Mouse (Mus musculus) macrophage (primary cell): ENCODE results near the gene Trpm5. TPM values are rescaled to one million over a fixed set of nuclear protein-coding genes. Genes with fewer than 3 reads are reported as not detected.

Experiments
- H3K27ac ChIP-seq: fragments of 350-480 bp; formaldehyde crosslinking; 2 replicates; pipeline ENCODE4 v1.9.0; 2021
- H3K36me3 ChIP-seq: fragments of 350-480 bp; formaldehyde crosslinking; 2 replicates; pipeline ENCODE4 v1.9.0; 2021; ENCODE audit errors: inconsistent target
- H3K4me3 ChIP-seq: fragments of 350-480 bp; formaldehyde crosslinking; 2 replicates; pipeline ENCODE4 v1.9.0; 2021; ENCODE audit errors: inconsistent target
- H3K79me2 ChIP-seq: fragments of 350-480 bp; formaldehyde crosslinking; 2 replicates; pipeline ENCODE4 v1.9.0; 2021; ENCODE audit errors: inconsistent target
- WGBS: methylation state at CpG from one replicate; pipeline ENCODE4 v1.1.7; 2026; ENCODE audit warnings: inconsistent platforms; ENCODE audit not compliant: missing documents; 5-methylcytosine and 5-hydroxymethylcytosine counted together
- polyA plus RNA-seq: library from polyadenylated mRNA; stranded (reverse); fragments of 250-400 nt; gene quantifications from 3 replicates; pipeline ENCODE4 v1.2.4, GENCODE M21; 2018; ENCODE audit warnings: inconsistent platforms
- total RNA-seq, 78 experiments: library from RNA; depleted of rRNA; stranded (reverse); fragments of 250-400 nt; gene quantifications; 1 replicate in 9 of 78; 2 replicates in 24 of 78; 3 replicates in 43 of 78; 4 replicates in 2 of 78; pipeline ENCODE4 v1.2.4; 2018; ENCODE audit warnings: inconsistent platforms in 56 of 78

The Trpm5 gene
- under 1 TPM in 1 of 26 experiments, not detected in 25; 0.35 TPM for total RNA-seq (2018; cell fraction: chromatin; rRNA removed)
- not detected for total RNA-seq (2018; cell fraction: cytosol; rRNA removed)
- total RNA-seq (2018; cell fraction: nucleus; rRNA removed), result not detected
- not detected in 3 replicates for polyA plus RNA-seq

DNA sequence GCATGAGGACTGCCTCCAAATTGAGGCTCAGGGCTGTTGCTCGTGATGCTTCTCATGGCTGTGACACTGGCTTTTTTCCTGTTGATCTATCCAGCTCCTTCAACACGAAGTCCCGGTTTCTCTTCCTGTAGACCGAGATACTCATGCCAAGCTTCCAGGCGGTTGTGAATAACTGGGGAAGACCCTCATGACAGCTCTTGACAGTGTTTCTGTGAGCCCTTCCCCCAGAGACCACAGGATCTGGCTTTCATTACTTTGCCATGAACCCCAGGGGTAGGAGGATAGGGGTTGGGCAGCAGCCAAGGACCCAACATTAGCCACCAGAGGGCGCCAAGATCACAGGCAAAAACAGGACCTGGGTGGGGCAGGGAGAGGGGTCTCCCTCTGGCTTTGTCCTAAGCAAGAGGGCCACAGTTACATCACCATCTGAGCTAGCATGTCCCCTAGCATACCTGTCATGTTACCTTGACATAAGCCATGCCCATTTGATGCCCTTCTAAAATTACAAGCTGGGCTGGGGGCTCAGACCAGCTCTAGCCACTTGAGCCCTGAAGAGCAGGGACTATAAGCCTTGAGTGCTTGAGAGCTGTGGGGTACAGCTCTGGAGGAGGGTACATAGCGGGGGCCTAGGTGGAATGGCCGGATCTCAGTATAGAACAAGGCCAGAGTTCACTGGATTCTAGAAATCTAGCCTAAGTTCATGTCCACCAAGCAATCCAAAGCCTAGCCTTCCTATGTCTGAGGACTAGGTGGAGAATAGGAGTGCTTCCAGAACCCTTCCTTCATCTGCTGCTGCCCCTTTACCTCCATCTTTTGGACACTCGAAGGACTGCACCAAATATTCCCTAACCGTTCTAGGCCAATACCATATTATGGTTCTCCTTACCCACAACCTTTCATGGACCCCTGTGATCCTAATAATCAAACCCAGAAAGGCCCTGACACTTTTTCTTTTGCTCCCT, at the start of gene Trpm5:
TSS of gene Trpm5 (minus strand) at position 51 of the 962 bp plus-strand sequence.
- no peaks in the 10 kb centered on the region for H3K36me3 ChIP-seq
- no peak within 1 kb of the TSS for H3K4me3 ChIP-seq
- H3K27ac ChIP-seq, result no peak within 1 kb of the TSS
- H3K79me2 ChIP-seq, result no peaks in the 10 kb centered on the region
- WGBS, result 64% methylated on average over 10 of the region's 10 CpGs

DNA sequence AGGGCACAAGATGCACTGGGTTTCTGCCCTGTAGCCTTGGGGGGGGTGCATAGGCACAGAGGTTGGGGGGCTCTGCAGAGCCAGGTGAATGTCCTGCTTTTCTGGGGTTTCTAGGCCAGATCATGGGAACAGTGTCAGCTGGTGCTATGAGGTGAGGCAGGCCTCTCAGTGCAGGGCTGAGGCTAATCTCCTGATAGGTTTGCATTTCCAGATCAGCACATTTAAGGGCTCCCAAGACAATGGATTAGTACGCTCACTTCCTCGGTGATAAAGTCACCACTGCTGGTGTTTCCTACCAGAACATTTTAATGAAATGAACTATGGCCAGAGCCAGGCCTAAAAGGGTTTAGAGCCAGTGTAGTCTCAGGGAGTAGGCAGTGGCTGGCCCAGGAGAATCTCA, 48.2 kb upstream of the Trpm5 start:
- WGBS, result 100% methylated on average over 2 of the region's 2 CpGs
- H3K36me3 ChIP-seq, result no peaks in the 10 kb centered on the region
- H3K79me2 ChIP-seq, result no peaks in the 10 kb centered on the region
- no peak overlapping the region for H3K4me3 ChIP-seq
- H3K27ac ChIP-seq, result no peak overlapping the region

DNA sequence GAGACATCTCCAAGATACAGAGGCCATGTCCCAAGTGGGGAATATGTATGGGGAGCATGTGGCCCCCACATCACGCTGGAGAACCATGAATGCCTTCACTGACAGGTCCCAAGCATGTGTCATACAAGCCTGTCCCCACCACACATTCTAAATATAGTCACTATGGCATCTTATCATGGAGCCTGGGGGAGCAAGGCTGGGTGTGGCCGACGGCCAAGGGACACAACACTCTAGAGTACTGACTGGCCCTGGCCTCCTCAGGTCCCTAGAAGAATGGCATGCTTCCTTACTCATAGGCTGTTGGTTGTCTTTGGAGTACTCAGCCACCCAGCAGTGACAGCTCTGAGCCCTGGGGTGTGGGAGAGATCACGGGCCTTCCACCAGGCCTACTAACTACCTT, 45.5 kb upstream of the Trpm5 start:
- 85% methylated on average over 4 of the region's 4 CpGs for WGBS
- Histone ChIP-seq H3K27ac (no peak overlapping the region), H3K4me3 (no peak overlapping the region), H3K36me3 (no peaks in the 10 kb centered on the region), H3K79me2 (no peaks in the 10 kb centered on the region)

DNA sequence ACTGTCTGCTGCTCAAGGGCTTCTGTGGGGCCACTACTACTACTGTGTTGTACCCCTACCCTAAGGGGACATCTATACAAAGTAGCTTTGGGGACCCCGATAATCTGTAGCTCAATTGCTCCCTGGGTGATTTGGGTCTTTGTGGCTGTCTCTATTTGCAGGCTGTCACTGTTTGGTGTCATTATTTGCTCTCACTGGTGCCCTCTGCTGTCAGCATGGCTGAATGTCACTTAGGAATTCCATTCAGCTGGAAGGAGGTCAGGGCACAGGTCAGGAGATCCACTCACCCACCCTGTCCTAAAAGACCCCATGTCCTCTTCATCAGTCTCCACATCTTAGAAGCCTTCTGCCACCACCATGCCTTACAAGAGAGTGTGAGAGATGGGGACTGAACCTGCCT, 44.3 kb upstream of the Trpm5 start:
- Histone ChIP-seq H3K79me2 (no peaks in the 10 kb centered on the region), H3K36me3 (no peaks in the 10 kb centered on the region), H3K27ac (no peak overlapping the region), H3K4me3 (no peak overlapping the region)
- 38% methylated on average over 1 of the region's 1 CpGs for WGBS

DNA sequence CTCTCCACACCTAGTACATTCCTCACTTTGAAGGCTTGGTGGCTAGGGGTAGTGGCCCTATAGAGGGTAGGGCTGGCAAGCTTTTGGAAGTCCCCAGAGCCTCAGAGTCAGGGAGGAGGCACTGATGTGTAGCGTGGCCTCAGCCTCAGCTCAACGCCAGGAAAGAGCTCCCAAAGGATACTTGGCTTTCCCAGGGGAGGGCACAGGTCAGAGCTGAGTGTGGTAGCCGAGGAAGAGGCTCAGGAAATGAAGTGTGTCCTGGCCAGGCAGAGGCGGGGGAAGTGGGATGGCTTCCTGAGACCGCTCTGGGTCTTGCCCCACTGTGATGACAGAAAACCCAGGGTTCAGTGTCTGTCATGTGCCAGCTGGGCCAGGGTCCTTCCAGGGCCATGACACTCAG, 42.1 kb upstream of the Trpm5 start:
- no peak overlapping the region for H3K27ac ChIP-seq
- no peaks in the 10 kb centered on the region for H3K36me3 ChIP-seq
- WGBS, result 81% methylated on average over 5 of the region's 5 CpGs
- no peak overlapping the region for H3K4me3 ChIP-seq
- H3K79me2 ChIP-seq, result no peaks in the 10 kb centered on the region

DNA sequence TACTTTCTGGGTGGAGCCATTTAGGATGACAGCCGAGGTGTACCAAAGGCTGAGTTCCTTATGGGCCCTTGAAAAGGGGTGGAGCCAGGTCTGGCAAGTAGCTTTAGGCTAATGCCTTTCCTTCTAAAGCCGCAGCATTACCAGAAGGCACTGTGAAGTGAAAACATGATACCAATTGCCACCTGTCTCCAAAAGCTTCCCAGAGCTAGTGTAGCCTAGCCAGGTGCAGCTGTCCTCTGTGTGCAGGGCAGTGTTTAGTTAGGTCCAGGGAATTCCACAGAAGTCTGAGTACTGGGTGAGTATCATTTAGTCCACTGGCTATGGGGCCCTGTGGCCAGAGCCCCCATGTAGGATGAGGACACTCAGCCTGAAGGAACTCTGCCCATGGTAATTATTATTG, 41.7 kb upstream of the Trpm5 start:
- Histone ChIP-seq H3K36me3 (no peaks in the 10 kb centered on the region), H3K4me3 (no peak overlapping the region), H3K27ac (no peak overlapping the region), H3K79me2 (no peaks in the 10 kb centered on the region)
- WGBS, result 75% methylated on average over 2 of the region's 2 CpGs

DNA sequence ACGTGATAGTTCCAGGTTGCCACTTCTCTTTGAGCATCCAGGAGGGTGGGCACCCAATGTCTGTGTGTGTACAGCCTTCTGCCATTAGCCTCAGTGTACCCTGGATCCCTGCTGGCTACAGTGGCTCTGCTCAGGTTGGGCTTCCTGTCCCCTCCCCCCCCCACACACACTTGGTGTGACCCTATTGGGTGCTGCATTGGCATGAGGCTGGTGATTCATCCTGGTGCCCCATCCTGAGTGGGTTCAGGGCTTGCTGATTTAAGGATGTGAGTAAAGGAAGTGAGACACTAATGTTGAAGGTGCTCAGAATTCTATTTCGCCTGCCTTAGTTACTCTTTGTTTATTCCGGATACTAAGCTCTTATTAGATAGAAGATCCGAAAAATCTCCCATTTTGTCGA, 38.4 kb upstream of the Trpm5 start:
- H3K27ac ChIP-seq, result peak overlapping the region; percentile 34
- H3K79me2 ChIP-seq, result no peaks in the 10 kb centered on the region
- 78% methylated on average over 5 of the region's 5 CpGs for WGBS
- no peak overlapping the region for H3K4me3 ChIP-seq
- no peaks in the 10 kb centered on the region for H3K36me3 ChIP-seq

DNA sequence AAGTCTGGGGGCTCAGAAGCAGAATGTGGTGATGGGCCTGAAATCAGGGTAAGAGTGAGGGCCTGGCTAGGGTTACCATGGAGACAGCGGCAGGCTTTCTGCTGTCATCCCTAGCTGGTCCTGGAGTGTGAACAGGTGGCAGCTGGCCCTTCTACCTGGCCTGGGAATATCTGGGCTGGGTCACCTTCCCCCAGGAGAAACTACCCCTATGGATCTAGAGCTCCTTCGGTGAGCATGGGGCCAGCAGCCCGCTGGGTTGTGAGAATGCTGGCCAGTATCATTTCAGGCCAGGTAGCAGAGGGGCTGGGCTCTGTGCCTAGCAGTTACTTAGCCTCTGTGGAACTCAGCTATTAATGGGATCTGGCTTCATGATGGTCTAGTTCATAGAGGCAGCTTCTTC, 30.5 kb upstream of the Trpm5 start:
- no peak overlapping the region for H3K4me3 ChIP-seq
- no peak overlapping the region for H3K27ac ChIP-seq
- no peaks in the 10 kb centered on the region for H3K79me2 ChIP-seq
- no peaks in the 10 kb centered on the region for H3K36me3 ChIP-seq
- 91% methylated on average over 3 of the region's 3 CpGs for WGBS

DNA sequence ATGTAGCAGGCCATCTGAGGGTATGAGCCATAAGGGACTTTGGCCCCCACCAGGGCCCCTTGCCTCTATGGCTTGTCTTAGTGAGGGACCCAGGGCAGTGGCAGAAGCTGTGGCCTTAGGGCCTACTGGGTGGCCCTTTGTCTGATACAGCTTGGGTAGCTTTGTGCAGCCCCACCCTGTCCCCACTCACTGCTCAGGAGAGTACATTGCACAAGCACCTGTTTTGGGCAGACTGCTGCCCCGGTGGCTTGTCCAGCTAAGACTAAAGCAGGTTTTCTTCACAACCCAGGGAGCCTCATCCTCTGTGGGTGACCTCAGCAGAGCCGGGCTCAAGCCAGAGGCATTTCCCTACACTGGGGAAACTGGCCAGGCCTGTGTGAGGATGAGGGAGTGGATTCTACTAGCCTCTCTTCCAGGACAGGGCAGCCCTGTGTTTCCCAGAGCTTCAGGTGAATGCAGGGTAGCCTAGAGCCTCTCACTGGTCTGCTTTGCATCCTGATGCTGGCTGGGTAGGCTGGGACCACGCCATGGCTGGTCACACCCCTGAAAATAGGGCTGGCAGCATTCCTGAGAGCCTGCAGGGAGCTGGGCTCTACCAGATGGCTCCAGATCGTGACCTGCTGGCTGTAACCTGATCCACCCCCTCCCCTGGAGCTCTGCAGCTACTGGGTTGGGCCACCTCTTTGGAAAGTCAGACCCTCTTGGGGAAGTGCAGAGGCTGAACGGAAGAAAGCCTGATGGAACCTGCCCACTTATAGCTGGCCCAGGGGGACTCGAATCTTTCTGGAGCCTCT, 29.6 kb upstream of the Trpm5 start:
- 87% methylated on average over 6 of the region's 6 CpGs for WGBS
- Histone ChIP-seq H3K27ac (no peak overlapping the region), H3K4me3 (no peak overlapping the region), H3K36me3 (no peaks in the 10 kb centered on the region), H3K79me2 (no peaks in the 10 kb centered on the region)

DNA sequence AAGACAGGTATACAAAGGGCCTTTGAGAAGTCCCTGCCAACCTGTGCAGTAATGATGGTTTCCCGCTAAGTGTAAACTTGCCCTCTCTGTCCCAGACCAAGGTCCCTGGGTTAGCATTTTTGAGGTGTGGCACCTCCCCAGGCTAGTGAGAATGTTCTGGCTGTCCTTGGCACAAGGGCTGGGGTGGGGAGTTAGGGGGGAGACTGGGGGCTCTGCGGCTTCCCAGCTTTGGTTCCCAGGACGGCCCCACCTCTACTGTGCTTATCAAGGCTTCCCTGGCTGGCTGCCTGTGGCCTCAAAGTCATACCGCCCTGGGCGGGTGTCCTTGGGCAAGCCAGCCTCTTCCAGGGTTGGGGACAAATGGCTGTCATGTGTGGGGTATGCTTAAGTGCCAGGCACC, 27.7 kb upstream of the Trpm5 start:
- no peaks in the 10 kb centered on the region for H3K79me2 ChIP-seq

DNA sequence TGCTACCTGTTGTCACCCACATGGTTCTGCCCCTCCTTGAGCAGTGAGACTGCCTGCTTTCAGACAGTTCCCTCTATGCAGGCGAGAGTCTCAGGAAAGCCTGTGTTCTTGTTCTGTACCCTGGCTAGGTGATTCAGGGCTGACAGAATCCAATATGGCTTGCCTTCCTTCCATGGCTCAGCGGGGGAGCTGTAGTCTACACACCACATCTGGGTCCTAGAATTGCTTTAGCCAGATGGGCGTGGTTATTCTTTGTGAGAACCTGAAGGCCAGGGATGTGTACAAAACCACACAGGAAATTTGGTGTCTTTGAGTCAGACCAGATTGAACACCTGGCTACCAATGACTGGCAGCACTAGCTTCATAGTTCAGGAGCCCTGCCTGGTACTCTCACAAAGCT, 25.4 kb upstream of the Trpm5 start:
- Histone ChIP-seq H3K4me3 (no peak overlapping the region), H3K36me3 (no peaks in the 10 kb centered on the region), H3K27ac (peak overlapping the region; percentile 14; the same call in 1 of the 2 replicates), H3K79me2 (no peaks in the 10 kb centered on the region)
- WGBS, result 48% methylated on average over 3 of the region's 3 CpGs

More for the DNA sequence above, 27.7 kb upstream of the Trpm5 start:
- Histone ChIP-seq H3K4me3 (no peak overlapping the region), H3K36me3 (no peaks in the 10 kb centered on the region), H3K27ac (no peak overlapping the region)
- WGBS, result 86% methylated on average over 5 of the region's 5 CpGs

DNA sequence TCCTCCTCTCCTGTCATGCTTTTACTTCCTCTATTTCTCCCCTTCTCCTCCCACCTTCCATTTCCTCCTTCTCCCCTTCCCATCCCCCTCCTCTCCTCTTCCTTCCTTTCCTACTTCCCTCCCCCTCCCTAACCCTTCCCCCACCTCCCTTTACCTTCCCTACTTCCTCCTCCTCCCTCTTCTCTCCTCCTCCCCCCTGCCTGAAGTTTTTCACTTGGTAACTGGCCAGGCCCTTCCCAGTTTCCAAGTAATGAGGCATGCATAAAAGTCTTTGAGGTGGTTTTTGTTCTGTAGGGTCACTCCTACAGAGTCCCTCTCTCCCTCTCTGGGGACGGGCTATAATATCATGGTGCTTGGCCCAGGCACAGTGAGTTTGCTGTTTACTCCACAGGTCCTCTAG, 25.0 kb upstream of the Trpm5 start:
- Histone ChIP-seq H3K79me2 (no peaks in the 10 kb centered on the region), H3K36me3 (no peaks in the 10 kb centered on the region), H3K4me3 (no peak overlapping the region), H3K27ac (peak overlapping the region; percentile 14; the same call in 1 of the 2 replicates)
- 18% methylated on average over 1 of the region's 1 CpGs for WGBS

DNA sequence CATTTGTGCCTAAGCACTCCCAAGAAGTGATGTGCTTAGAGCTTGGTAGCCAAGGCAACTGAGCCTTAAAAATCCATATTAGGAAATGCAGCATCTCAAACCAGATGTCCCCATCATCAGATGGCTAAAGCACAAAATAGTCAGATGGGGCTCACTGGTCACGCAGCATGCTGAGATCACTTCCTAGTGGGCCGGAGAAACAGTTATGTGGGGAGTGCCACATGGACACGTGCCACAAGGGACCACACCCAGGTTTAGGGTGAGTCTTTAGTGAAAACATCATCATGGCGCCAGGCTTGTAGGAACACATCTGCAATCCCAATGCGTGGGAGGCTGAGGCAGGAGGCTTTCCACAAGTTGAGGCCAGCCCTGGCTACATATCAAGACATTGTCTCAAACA, 22.1 kb upstream of the Trpm5 start:
- H3K4me3 ChIP-seq, result no peak overlapping the region
- WGBS, result 72% methylated on average over 5 of the region's 5 CpGs

DNA sequence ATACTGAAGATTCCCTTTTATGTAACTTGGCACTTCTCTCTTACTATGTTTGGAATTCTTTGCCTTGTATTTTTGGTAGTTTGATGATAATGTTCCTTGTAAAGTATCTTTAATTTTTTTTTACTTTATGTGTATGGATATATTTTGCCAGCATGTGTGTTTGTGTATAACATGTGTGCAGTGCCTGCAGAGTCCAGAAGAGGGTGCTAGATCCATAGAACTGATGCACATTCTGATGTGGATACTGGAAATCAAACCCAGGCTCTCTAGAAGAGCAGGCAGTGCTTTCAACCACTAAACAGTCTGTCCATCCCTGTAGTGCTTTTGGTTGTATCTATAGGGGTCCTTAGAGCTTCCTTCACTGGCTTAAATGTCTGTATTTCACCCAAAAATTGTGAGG, 20.3 kb upstream of the Trpm5 start:
- Histone ChIP-seq H3K79me2 (no peaks in the 10 kb centered on the region), H3K4me3 (no peak overlapping the region), H3K27ac (no peak overlapping the region), H3K36me3 (no peaks in the 10 kb centered on the region)

More for the DNA sequence above, 22.1 kb upstream of the Trpm5 start:
- Histone ChIP-seq H3K36me3 (no peaks in the 10 kb centered on the region), H3K79me2 (no peaks in the 10 kb centered on the region), H3K27ac (no peak overlapping the region)

DNA sequence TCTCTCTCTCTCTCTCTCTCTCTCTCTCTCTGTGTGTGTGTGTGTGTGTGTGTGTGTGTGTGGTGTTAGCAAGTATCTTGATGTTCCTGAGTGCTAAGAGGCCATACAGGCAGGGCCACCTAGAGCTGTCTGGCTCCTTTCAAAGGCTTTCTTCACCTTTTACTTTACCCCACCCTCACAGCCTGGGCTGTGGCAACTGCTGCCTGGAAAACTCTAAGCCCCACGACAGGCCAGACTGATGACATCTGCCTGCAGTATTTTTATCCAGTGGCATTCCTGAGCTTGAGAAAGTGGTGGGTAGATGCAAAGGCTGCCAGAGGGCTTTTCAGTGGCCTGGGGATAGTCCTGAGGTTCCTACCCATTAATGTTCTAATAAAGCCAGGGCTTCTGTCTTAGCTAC, 18.0 kb upstream of the Trpm5 start:
- Histone ChIP-seq H3K4me3 (no peak overlapping the region), H3K79me2 (no peaks in the 10 kb centered on the region), H3K36me3 (no peaks in the 10 kb centered on the region), H3K27ac (no peak overlapping the region)
- 67% methylated on average over 1 of the region's 1 CpGs for WGBS
